ENCODE assay signal across 26 mouse cellular contexts in the genomic region with DNA sequence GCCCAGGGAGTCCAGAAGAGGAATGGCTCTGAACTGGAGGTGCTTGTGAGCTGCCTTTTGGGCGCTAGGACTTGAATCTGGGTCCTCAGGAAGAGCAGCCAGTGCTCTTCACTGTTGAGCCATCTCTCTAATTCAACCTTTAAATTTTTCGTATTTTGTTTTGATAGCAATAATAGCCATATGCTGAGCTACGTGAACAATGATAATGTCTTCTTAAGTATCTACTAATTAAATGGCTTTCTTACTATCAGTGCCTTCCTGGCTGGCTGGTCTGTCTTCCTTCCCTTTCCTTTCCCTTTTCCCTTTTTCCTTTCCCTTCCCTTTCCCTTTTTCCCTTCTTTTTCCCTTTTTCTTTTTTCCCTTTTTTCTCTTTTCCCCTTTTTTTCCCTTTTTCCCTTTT.
"Had no signal": no experiment of that assay in that cellular context is flagged by ENCODE, and none has a peak within 500 bp of the region (broad histone marks: within the 10 kb centered on the region; RNA-seq: fewer than 3 reads in every experiment).

No protein-coding gene starts in this region.

- H3K4me1 ChIP-seq: heart, embryonic 10.5 days; heart, embryonic 12.5 days; hindbrain, embryonic 10.5 days; hindbrain, embryonic 13.5 days; hindbrain, embryonic 15.5 days; intestine, embryonic 15.5 days; limb, embryonic 10.5 days; limb, embryonic 12.5 days had no signal

- ATAC-seq: hindbrain, postnatal 0 days; intestine, embryonic 15.5 days; intestine, postnatal 0 days had no signal

- H3K27me3 ChIP-seq: heart, embryonic 12.5 days; hindbrain, embryonic 13.5 days; hindbrain, embryonic 15.5 days; intestine, embryonic 15.5 days; limb, embryonic 12.5 days had no signal

- H3K9ac ChIP-seq: heart, embryonic 12.5 days; hindbrain, embryonic 13.5 days; hindbrain, embryonic 15.5 days; intestine, embryonic 15.5 days; limb, embryonic 12.5 days; liver, embryonic 14.5 days had no signal

- DNase-seq: gastrocnemius, adult 2 months; gastrocnemius, postnatal 10 days; gastrocnemius, postnatal 25 days; heart, adult 18-20 months; heart, postnatal 10 days; heart, postnatal 4 days; kidney, adult 18-20 months; kidney, adult 8-10 months; kidney, postnatal 10 days; kidney, postnatal 25 days; layer of hippocampus, adult 9-11 months; layer of hippocampus, postnatal 36 days; liver had no signal

- H3K4me3 ChIP-seq: gastrocnemius, adult 2 months; heart, embryonic 10.5 days; heart, embryonic 12.5 days; hindbrain, embryonic 10.5 days; hindbrain, embryonic 13.5 days; hindbrain, embryonic 15.5 days; intestine, embryonic 15.5 days; left cerebral cortex, adult 2 months; limb, embryonic 10.5 days; limb, embryonic 12.5 days had no signal

- H3K9me3 ChIP-seq: heart, embryonic 10.5 days; heart, embryonic 12.5 days; hindbrain, embryonic 10.5 days; hindbrain, embryonic 13.5 days; hindbrain, embryonic 15.5 days; intestine, embryonic 15.5 days; limb, embryonic 10.5 days; limb, embryonic 12.5 days had no signal

- H3K36me3 ChIP-seq: intestine, embryonic 15.5 days had no signal

- H3K4me2 ChIP-seq: heart, embryonic 12.5 days; hindbrain, embryonic 13.5 days; hindbrain, embryonic 15.5 days; intestine, embryonic 15.5 days; limb, embryonic 12.5 days; liver, embryonic 11.5 days had no signal

- H3K27ac ChIP-seq: gastrocnemius, adult 2 months; heart, embryonic 10.5 days; hindbrain, embryonic 10.5 days; hindbrain, embryonic 13.5 days; hindbrain, embryonic 15.5 days; hindbrain, postnatal 0 days; intestine, embryonic 15.5 days; left cerebral cortex, adult 2 months; limb, embryonic 10.5 days; limb, embryonic 12.5 days; liver, embryonic 14.5 days had no signal
